Mouse (Mus musculus): Measurements from ENCODE around the gene Errfi1.
"Not testable (repeated sequence)": the region's sequence is repeated elsewhere in the genome, so short reads cannot be mapped to it uniquely, and the experiment has no call there.

The Errfi1 gene

GRCm38 (mm10) chr4:150882632-150883031 lies 28.9 kb downstream of the Errfi1 start:
- no peak for DNase-seq

GRCm38 (mm10) chr4:150887903-150888302 lies 34.2 kb downstream of the Errfi1 start:
- DNase-seq: no peak

GRCm38 (mm10) chr4:150888492-150888891 lies 34.8 kb downstream of the Errfi1 start:
- no peak for DNase-seq

GRCm38 (mm10) chr4:150889273-150889954 lies 35.7 kb downstream of the Errfi1 start:
- DNase-seq: no peak

- DNase-seq: peak in 1 of 2 experiments; percentile 56
Observed at GRCm38 (mm10) chr4:150889955-150890315, 36.2 kb downstream of the Errfi1 start.

- DNase-seq: no peak
Observed at GRCm38 (mm10) chr4:150891308-150891707, 37.6 kb downstream of the Errfi1 start.

- DNase-seq: no peak
Observed at GRCm38 (mm10) chr4:150894718-150895501, 41.2 kb downstream of the Errfi1 start.

DNA sequence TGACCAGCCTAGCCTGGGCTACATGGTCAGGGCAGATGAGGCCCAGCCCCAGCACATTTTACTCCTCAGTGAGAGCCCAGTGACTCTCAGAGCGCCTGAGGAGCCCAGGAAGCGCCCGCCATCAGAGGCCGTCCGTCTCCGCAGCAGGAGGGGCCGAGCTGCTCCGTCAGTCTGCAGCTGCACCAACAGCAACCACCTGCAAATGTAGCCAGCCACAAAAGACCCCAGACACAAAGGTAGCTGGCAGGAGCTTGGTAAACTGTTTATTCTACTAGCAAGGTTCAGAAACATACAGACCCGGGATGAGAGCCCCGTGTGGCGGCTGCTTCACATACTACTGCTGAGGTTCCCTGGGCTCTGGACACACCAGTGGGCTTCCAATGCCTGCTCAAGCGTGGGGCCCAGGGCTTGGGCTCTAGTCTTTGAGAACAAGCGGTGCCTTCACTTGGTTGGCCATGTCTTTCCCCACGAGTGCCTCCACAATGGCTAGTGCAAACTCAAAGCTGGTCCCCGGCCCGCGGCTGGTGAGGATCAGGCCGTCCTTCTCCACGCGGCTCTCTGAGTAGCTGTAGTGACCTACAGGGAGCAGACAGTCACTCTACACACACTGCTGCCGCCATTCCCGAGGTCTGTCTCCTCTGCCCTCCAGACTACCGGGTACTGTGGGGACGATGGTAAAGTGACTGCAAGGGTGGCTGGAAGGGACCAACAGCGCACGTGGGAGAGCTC lies 43.3 kb downstream of the Errfi1 start:
- DNase-seq: no peak

DNA sequence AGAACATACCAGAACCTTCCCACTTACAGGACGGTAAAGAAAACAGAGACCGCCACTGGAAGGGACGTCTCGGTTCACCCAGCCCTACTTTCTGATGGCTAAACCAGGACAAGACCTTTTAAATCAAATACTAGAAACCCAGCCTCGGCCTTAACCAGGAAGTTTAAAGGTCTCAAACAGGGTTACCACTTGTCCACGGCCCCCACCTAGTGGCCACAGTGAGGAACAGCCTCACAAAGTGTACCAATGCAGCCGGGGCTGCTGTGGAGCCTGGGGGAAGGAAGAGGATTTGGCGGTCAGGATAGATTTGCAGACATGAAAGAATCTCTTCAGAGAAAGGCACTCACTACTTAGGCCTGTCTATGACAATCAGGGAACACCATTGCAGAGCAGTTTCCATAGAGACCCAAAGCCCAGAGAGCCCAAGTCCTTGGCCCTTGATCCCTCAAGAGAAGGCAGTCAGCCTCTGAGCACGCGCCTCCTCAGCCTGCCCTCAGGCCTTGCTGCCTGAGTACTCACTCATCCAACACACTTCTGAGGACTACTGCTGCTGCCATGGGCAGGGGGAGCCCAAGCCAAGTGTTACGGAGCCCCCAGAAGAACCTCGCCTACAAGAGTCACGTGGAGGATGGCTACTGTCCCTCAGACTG lies 45.1 kb downstream of the Errfi1 start:
- DNase-seq: peak; percentile 63 to 76

- no peak for DNase-seq
Observed at GRCm38 (mm10) chr4:150900486-150900885, 46.8 kb downstream of the Errfi1 start.

- peak; percentile 75 to 86 for DNase-seq
Observed at GRCm38 (mm10) chr4:150901651-150902050, 47.9 kb downstream of the Errfi1 start.

DNA sequence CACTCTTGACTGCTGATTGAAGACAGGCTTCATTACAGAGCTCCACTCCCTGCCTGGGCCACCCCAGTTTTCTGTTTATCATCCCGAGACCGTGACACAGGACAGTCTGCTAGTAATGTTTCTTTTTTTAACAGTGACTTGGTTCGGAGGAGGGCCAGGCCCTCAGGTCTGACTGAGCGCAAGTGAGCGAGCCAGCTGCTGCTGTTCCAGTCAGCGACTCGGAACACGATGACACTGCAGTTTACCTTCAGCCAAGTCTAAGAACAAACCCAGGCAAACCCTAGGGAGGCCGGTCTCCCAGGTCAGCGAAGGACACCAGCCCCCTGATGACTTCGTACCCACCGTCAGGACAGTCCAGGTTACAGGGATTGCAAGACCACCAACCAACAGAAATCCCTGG lies 48.3 kb downstream of the Errfi1 start:
- no peak for DNase-seq

GRCm38 (mm10) chr4:150903091-150903742 lies 49.5 kb downstream of the Errfi1 start:
- DNase-seq: no peak

- DNase-seq: no peak
Observed at GRCm38 (mm10) chr4:150907099-150907498, 53.4 kb downstream of the Errfi1 start.

DNA sequence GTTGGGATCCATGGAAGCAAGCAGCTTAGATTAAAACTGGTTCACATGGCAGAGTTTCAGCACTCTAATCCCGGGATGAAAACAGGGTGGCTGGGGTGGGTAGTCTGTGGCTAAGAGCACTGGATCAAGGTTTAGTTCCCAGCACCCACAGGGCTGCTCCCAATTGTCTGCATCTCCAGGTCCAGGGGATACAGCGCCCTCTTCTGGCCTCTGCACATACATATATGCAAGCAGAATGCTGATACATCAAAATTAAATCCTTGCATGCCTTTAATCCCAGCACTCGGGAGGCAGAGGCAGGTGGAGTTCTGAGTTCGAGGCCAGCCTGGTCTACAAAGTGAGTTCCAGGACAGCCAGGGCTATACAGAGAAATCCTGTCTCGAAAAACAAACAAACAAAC lies 54.8 kb downstream of the Errfi1 start:
- DNase-seq: not testable (repeated sequence)

DNA sequence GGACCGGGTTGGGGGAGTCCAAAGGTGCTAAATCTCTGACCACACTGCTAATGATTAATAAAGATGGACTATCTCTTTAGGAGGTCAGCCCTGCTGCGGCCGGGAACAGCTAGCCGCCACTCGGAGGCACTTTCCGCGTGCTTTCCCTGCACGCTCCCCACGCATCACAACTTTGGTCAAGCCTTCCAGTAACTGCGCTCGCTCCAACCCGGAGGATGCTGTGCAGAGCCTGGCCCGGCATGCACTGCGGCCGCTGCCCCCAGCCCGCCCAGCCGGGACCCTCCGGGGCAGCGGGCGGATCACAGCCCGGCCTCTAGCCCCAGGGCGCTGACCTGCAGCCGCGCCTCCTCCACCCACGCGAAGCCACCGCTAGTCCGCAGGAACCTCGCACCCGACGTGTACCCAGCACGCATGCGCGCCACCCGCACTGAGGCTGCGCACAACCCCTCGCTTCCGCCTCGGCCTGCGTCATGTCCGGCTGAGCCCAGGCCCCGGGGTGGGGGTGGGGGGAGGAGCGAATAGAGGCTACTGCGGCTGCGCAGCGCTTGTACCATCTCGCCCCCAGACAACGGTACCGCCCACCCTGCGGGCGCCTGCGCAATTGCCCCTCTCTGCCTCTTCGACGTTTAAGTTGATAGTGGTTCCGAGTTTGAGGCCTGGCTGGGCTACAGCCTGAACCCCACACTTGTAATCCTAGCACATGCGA lies 55.9 kb downstream of the Errfi1 start:
- peak; percentile 100 for DNase-seq

DNA sequence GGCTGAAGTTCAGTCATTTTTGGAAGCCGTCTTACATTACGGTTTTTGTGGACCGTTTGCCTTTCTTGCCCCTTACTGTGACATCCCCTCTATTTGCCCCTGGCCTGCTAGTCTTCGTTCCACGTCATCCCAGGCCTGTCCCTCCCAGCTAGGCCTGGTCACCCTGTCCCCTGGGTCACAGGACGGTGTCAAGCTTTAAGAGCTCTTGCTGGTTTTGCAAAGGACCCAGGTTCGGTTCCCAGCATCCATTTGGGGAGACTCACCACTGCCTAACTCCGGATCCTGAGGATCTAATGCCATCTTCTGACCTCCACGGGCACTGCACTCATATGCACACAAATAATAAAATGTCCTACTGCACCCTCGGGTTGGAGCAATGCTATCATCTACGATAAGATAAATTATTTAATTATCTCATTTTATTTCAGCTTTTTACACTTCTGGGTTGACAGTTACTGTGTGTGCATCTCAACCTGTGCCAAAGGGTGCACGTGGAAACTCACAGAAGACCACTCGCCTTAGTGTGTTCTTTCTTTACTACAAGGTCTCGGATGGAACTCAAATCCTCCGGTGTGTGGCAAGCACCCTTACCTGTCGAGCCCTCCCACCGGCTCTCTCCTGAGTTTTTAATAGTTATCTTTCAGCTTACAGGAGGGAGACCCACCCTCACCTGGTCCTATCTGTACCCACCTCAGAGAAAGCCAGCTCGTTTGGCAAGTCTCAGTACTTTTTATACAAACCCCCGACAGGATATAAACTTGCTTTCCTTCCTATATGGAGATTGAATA lies 56.6 kb downstream of the Errfi1 start:
- DNase-seq: no peak

DNA sequence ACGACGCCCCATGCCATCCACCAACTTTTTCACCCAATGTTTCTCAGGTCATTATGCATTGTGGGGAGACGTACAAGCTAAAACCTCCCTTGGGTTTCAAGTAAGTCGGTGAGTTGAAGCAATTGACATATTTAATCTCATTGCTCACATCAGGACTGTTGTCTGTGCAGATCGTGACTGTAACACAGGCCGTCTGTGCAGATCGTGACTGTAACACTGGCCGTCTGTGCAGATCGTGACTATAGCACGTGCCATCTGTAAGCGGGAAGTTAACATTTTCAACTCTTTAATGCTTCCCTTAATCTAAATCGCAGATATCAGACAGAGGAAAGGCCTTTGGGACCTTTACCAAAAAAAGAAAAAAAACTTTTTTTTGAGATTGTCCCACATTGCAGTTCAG lies 60.0 kb downstream of the Errfi1 start:
- DNase-seq: no peak

- DNase-seq: peak; percentile 97 to 98
Observed at GRCm38 (mm10) chr4:150914290-150914733, 60.6 kb downstream of the Errfi1 start, which contains the start of the genes Park7 and Tnfrsf9. TSS of gene Park7 (minus strand) at chr4:150914437. TSS of gene Tnfrsf9 (plus strand) at chr4:150914562.

DNA sequence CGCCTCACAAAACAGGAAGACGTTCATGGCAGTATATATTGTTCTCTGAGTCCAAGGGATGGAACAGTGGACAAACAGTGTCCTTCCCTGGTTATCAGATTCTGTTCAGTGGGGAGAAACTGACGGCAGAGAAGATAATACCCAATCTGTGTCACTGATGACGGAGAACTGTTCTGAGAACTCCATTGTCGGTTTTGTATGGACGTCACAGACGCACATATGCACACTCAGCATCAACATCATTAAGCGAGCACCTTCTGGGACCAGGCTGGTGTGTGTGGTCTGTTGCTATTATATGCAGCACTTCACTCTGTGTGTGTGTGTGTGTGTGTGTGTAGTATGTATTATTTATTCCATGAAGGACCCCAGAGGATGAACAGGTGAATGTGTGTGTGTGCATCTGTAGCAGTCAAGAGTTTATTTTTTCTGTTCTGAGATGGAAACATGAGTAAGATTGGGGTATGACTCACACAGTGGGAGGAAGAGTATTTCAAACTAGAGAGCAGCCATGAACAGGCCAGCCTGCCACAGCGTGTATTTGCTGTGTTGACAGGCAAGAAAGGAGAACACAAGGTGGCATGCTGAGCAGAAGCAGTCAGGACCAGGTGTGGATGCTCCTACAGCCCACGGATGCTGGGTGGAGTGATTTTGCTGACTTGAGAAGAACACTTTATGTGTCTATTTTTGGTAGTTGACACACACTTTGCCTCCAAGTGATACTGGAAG lies 61.6 kb downstream of the Errfi1 start:
- DNase-seq: no peak
